Mouse (Mus musculus) embryonic facial prominence, embryonic 11.5 days (tissue): ENCODE measurements around the gene Kcns3. TPM values are rescaled to one million over a fixed set of nuclear protein-coding genes. Genes with fewer than 3 reads are reported as not detected.

Source experiments
- ATAC-seq: fragments of 200-750 bp; cut with Nextera tagmentation; replicated peaks from 2 replicates; pipeline ENCODE4 v1.8.0; 2017; ENCODE audit warnings: low read depth; ENCODE audit not compliant: insufficient number of reproducible peaks, low FRiP score, low TSS enrichment
- DNase-seq: peaks from one replicate; pipeline ENCODE4 v3.0.0-alpha.2; 2015; ENCODE audit warnings: low spot score
- H3K27ac ChIP-seq: fragments of 300-500 bp; sonication (generic); replicated peaks from 2 replicates; pipeline ENCODE4 v1.5.1; 2014; ENCODE audit warnings: mild to moderate bottlenecking, low read depth, low read length, control low read depth
- H3K27me3 ChIP-seq: fragments of 300-500 bp; sonication (generic); 2 replicates; pipeline ENCODE4 v1.6.1; 2014; ENCODE audit warnings: mild to moderate bottlenecking, low read length, moderate library complexity, mixed read lengths; ENCODE audit not compliant: control insufficient read depth, insufficient read depth
- H3K36me3 ChIP-seq: fragments of 300-500 bp; sonication (generic); replicated peaks from 2 replicates; pipeline ENCODE4 v1.6.1; 2014; ENCODE audit warnings: low read depth, mild to moderate bottlenecking, low read length, moderate library complexity, mixed read lengths; ENCODE audit not compliant: control insufficient read depth, insufficient read depth
- H3K4me1 ChIP-seq: fragments of 300-500 bp; sonication (generic); 2 replicates; pipeline ENCODE4 v1.6.1; 2014; ENCODE audit warnings: low read length, mixed read lengths; ENCODE audit not compliant: control insufficient read depth, insufficient read depth
- H3K4me2 ChIP-seq: fragments of 300-500 bp; sonication (generic); 2 replicates; pipeline ENCODE4 v1.6.1; 2014; ENCODE audit warnings: low read depth, mild to moderate bottlenecking, control low read depth, low read length, moderate library complexity
- H3K4me3 ChIP-seq: fragments of 300-500 bp; sonication (generic); 2 replicates; pipeline ENCODE4 v1.5.1; 2014; ENCODE audit warnings: low read depth, low read length, control low read depth
- H3K9ac ChIP-seq: fragments of 300-500 bp; sonication (generic); replicated peaks from 2 replicates; pipeline ENCODE4 v1.6.1; 2014; ENCODE audit warnings: mild to moderate bottlenecking, control low read depth, low read length
- H3K9me3 ChIP-seq: fragments of 300-500 bp; sonication (generic); replicated peaks from 2 replicates; pipeline ENCODE4 v1.6.1; 2016; ENCODE audit warnings: mild to moderate bottlenecking, low read length, inconsistent platforms, mixed read lengths; ENCODE audit not compliant: control insufficient read depth
- WGBS: fragments of 180-500 bp; shearing (Covaris S2); extraction: QIAGEN DNeasy Blood & Tissue Kit; methylation state at CpG from one replicate; pipeline ENCODE4 v1.1.7; 2014; 5-methylcytosine and 5-hydroxymethylcytosine counted together
- polyA plus RNA-seq: library from polyadenylated mRNA; unstranded; fragments of >200 nt; fragmentation: Nextera tagmentation; extraction: Ambion mirVana; gene quantifications from 2 replicates; pipeline ENCODE4 v1.2.1, GENCODE M21; 2014

Gene Kcns3
- polyA plus RNA-seq: 0.65 and 0.93 TPM in 2 replicates

GRCm38 (mm10) chr12:11151015-11151414 is at the start of gene Kcns3:
Kcns3 (minus strand) TSS chr12:11151056.
- Histone ChIP-seq H3K27ac (no peak within 1 kb of the TSS), H3K9ac (peak within 1 kb of the TSS; percentile 55), H3K4me3 (peak within 1 kb of the TSS; percentile 52), H3K27me3 (peaks cover 26% of the 10 kb centered on the region), H3K36me3 (no peaks in the 10 kb centered on the region), H3K9me3 (no peaks in the 10 kb centered on the region), H3K4me1 (peaks cover 2% of the 10 kb centered on the region; the same call in 1 of the 2 replicates), H3K4me2 (peak within 1 kb of the TSS; percentile 96)
- ATAC-seq (no peak), DNase-seq (no peak)
- 18% methylated on average over 15 of the region's 15 CpGs for WGBS

- WGBS: 26% methylated on average over 2 of the region's 2 CpGs
- DNase-seq: no peak
- no peaks in the 10 kb centered on the region for H3K4me1 ChIP-seq
- H3K36me3 ChIP-seq: no peaks in the 10 kb centered on the region
- no peaks in the 10 kb centered on the region for H3K27me3 ChIP-seq
- no peak for ATAC-seq
- H3K4me2 ChIP-seq: no peak overlapping the region
- H3K9me3 ChIP-seq: no peaks in the 10 kb centered on the region
- no peak overlapping the region for H3K9ac ChIP-seq
- H3K27ac ChIP-seq: no peak overlapping the region
- no peak overlapping the region for H3K4me3 ChIP-seq
Measured at GRCm38 (mm10) chr12:11198551-11198950, 47.7 kb upstream of the Kcns3 start.

- Histone ChIP-seq H3K9ac (no peak overlapping the region), H3K4me2 (no peak overlapping the region), H3K27ac (no peak overlapping the region), H3K36me3 (no peaks in the 10 kb centered on the region), H3K4me3 (no peak overlapping the region), H3K27me3 (no peaks in the 10 kb centered on the region), H3K4me1 (no peaks in the 10 kb centered on the region), H3K9me3 (no peaks in the 10 kb centered on the region)
- DNase-seq (peak; percentile 15), ATAC-seq (0 out of 2 replicates have a peak, but pooled peaks have one; percentile 46)
- WGBS: 38% methylated on average over 4 of the region's 4 CpGs
Measured at GRCm38 (mm10) chr12:11198026-11198425, 47.2 kb upstream of the Kcns3 start.

GRCm38 (mm10) chr12:11196830-11197229 is 46.0 kb upstream of the Kcns3 start:
- Histone ChIP-seq H3K4me3 (no peak overlapping the region), H3K27me3 (no peaks in the 10 kb centered on the region), H3K9me3 (no peaks in the 10 kb centered on the region), H3K4me2 (no peak overlapping the region), H3K27ac (no peak overlapping the region), H3K4me1 (no peaks in the 10 kb centered on the region), H3K36me3 (no peaks in the 10 kb centered on the region), H3K9ac (no peak overlapping the region)
- ATAC-seq: no peak
- DNase-seq: no peak
- 44% methylated on average over 5 of the region's 5 CpGs for WGBS

GRCm38 (mm10) chr12:11196142-11196597 is 45.3 kb upstream of the Kcns3 start:
- Histone ChIP-seq H3K9me3 (no peaks in the 10 kb centered on the region), H3K4me2 (no peak overlapping the region; the same call in 1 of the 2 replicates), H3K4me3 (no peak overlapping the region), H3K27ac (no peak overlapping the region), H3K4me1 (no peaks in the 10 kb centered on the region), H3K27me3 (no peaks in the 10 kb centered on the region), H3K9ac (no peak overlapping the region), H3K36me3 (no peaks in the 10 kb centered on the region)
- ATAC-seq (peak; percentile 70), DNase-seq (peak; percentile 77)
- 7% methylated on average over 19 of the region's 19 CpGs for WGBS

- 88% methylated on average over 1 of the region's 1 CpGs for WGBS
Measured at GRCm38 (mm10) chr12:11195031-11195430, 44.2 kb upstream of the Kcns3 start.

GRCm38 (mm10) chr12:11178486-11179154 is 27.8 kb upstream of the Kcns3 start:
- Histone ChIP-seq H3K4me2 (peak overlapping the region; percentile 10), H3K9ac (peak overlapping the region; percentile 9; the same call in 1 of the 2 replicates), H3K36me3 (no peaks in the 10 kb centered on the region), H3K27ac (no peak overlapping the region), H3K4me1 (no peaks in the 10 kb centered on the region), H3K4me3 (no peak overlapping the region), H3K27me3 (no peaks in the 10 kb centered on the region), H3K9me3 (no peaks in the 10 kb centered on the region)
- WGBS: 28% methylated on average over 11 of the region's 11 CpGs
- ATAC-seq: peak; percentile 97
- peak; percentile 96 for DNase-seq

More at GRCm38 (mm10) chr12:11195031-11195430, 44.2 kb upstream of the Kcns3 start:
- Histone ChIP-seq H3K9ac (no peak overlapping the region), H3K27ac (no peak overlapping the region), H3K9me3 (no peaks in the 10 kb centered on the region), H3K4me2 (no peak overlapping the region), H3K4me1 (no peaks in the 10 kb centered on the region), H3K36me3 (no peaks in the 10 kb centered on the region), H3K27me3 (no peaks in the 10 kb centered on the region), H3K4me3 (no peak overlapping the region)
- DNase-seq (no peak), ATAC-seq (no peak)
